Mouse (Mus musculus) neural tube, embryonic 13.5 days (tissue): ENCODE data around the gene Olfml3. TPM values are rescaled to one million over a fixed set of nuclear protein-coding genes. Genes with fewer than 3 reads are reported as not detected.

Source experiments
- ATAC-seq: fragments of 200-750 bp; cut with Nextera tagmentation; 2 replicates; pipeline ENCODE4 v1.8.0; 2017; ENCODE audit warnings: low read depth, mild to moderate bottlenecking, moderate TSS enrichment, moderate library complexity
- H3K27ac ChIP-seq: fragments of 300-500 bp; sonication (generic); replicated peaks from 2 replicates; pipeline ENCODE4 v1.5.1; 2015; ENCODE audit warnings: moderate library complexity, mild to moderate bottlenecking, inconsistent platforms
- H3K27me3 ChIP-seq: fragments of 300-500 bp; sonication (generic); 2 replicates; pipeline ENCODE4 v1.6.1; 2015; ENCODE audit warnings: mild to moderate bottlenecking, inconsistent platforms
- H3K36me3 ChIP-seq: fragments of 300-500 bp; sonication (generic); 2 replicates; pipeline ENCODE4 v1.6.1; 2015; ENCODE audit warnings: mild to moderate bottlenecking, inconsistent platforms
- H3K4me1 ChIP-seq: fragments of 300-500 bp; sonication (generic); replicated peaks from 2 replicates; pipeline ENCODE4 v1.6.1; 2015; ENCODE audit warnings: inconsistent platforms
- H3K4me2 ChIP-seq: fragments of 300-500 bp; sonication (generic); 2 replicates; pipeline ENCODE4 v1.6.1; 2015; ENCODE audit warnings: inconsistent platforms, mild to moderate bottlenecking, moderate library complexity
- H3K4me3 ChIP-seq: fragments of 300-500 bp; sonication (generic); 2 replicates; pipeline ENCODE4 v1.5.1; 2015; ENCODE audit warnings: mild to moderate bottlenecking, inconsistent platforms
- H3K9ac ChIP-seq: fragments of 300-500 bp; sonication (generic); 2 replicates; pipeline ENCODE4 v1.6.1; 2015; ENCODE audit warnings: moderate library complexity, mild to moderate bottlenecking, inconsistent platforms
- H3K9me3 ChIP-seq: fragments of 300-500 bp; sonication (generic); 2 replicates; pipeline ENCODE4 v1.6.1; 2016; ENCODE audit warnings: inconsistent platforms
- WGBS: fragments of 180-500 bp; shearing (Covaris S2); methylation state at CpG from one replicate; pipeline ENCODE4 v1.1.7; 2015; 5-methylcytosine and 5-hydroxymethylcytosine counted together
- polyA plus RNA-seq: library from polyadenylated mRNA; unstranded; fragments of >200 nt; fragmentation: Nextera tagmentation; extraction: Ambion mirVana; gene quantifications from 2 replicates; pipeline ENCODE4 v1.2.1, GENCODE M21; 2015

Gene Olfml3
- polyA plus RNA-seq, 1 experiment from 2014 or later, result 14.2 TPM

- Histone ChIP-seq H3K4me1 (peaks cover 4% of the 10 kb centered on the region), H3K4me3 (no peak overlapping the region), H3K9ac (no peak overlapping the region), H3K27me3 (0 out of 2 replicates have a peak, but pooled peaks cover 4% of the 10 kb centered on the region), H3K4me2 (no peak overlapping the region), H3K27ac (no peak overlapping the region), H3K36me3 (no peaks in the 10 kb centered on the region), H3K9me3 (no peaks in the 10 kb centered on the region)
- WGBS, result 79% methylated on average over 1 of the region's 1 CpGs
- ATAC-seq, result no peak
These were observed 48.8 kb downstream of the Olfml3 start for GRCm38 (mm10) chr3:103689043-103689442.

GRCm38 (mm10) chr3:103683966-103684319 is 53.9 kb downstream of the Olfml3 start:
- Histone ChIP-seq H3K9me3 (no peaks in the 10 kb centered on the region), H3K4me3 (no peak overlapping the region), H3K27ac (no peak overlapping the region), H3K4me2 (peak overlapping the region; percentile 46; the same call in 1 of the 2 replicates), H3K27me3 (0 out of 2 replicates have a peak, but pooled peaks cover 4% of the 10 kb centered on the region), H3K4me1 (peaks cover 25% of the 10 kb centered on the region), H3K36me3 (no peaks in the 10 kb centered on the region), H3K9ac (peak overlapping the region; percentile 10; the same call in 1 of the 2 replicates)
- ATAC-seq, result no peak
- 38% methylated on average over 5 of the region's 5 CpGs for WGBS

GRCm38 (mm10) chr3:103683234-103683965 is 54.4 kb downstream of the Olfml3 start:
- peaks cover 30% of the 10 kb centered on the region for H3K4me1 ChIP-seq
- 0 out of 2 replicates have a peak, but pooled peaks cover 4% of the 10 kb centered on the region for H3K27me3 ChIP-seq
- H3K4me3 ChIP-seq, result peak overlapping the region; percentile 18
- peak overlapping the region; percentile 10; the same call in 1 of the 2 replicates for H3K9ac ChIP-seq
- no peaks in the 10 kb centered on the region for H3K9me3 ChIP-seq
- peak; percentile 62 for ATAC-seq
- H3K27ac ChIP-seq, result peak overlapping the region; percentile 24; the same call in 1 of the 2 replicates
- peak overlapping the region; percentile 46 for H3K4me2 ChIP-seq
- H3K36me3 ChIP-seq, result no peaks in the 10 kb centered on the region
- 1% methylated on average over 21 of the region's 21 CpGs for WGBS

- Histone ChIP-seq H3K4me3 (no peak overlapping the region), H3K9me3 (no peaks in the 10 kb centered on the region), H3K27me3 (0 out of 2 replicates have a peak, but pooled peaks cover 4% of the 10 kb centered on the region), H3K27ac (no peak overlapping the region), H3K4me2 (no peak overlapping the region), H3K9ac (no peak overlapping the region), H3K4me1 (peaks cover 30% of the 10 kb centered on the region), H3K36me3 (no peaks in the 10 kb centered on the region)
- no peak for ATAC-seq
- 50% methylated on average over 4 of the region's 4 CpGs for WGBS
These were observed 55.3 kb downstream of the Olfml3 start for GRCm38 (mm10) chr3:103682473-103682872.

- Histone ChIP-seq H3K36me3 (no peaks in the 10 kb centered on the region), H3K4me2 (no peak overlapping the region), H3K27ac (no peak overlapping the region), H3K4me3 (no peak overlapping the region), H3K27me3 (no peaks in the 10 kb centered on the region), H3K9ac (no peak overlapping the region), H3K4me1 (peaks cover 24% of the 10 kb centered on the region), H3K9me3 (no peaks in the 10 kb centered on the region)
- WGBS, result 19% methylated on average over 6 of the region's 6 CpGs
- no peak for ATAC-seq
These were observed 59.0 kb downstream of the Olfml3 start for GRCm38 (mm10) chr3:103678811-103679210.

GRCm38 (mm10) chr3:103672716-103673115 is 65.1 kb downstream of the Olfml3 start:
- no peak overlapping the region for H3K9ac ChIP-seq
- H3K27me3 ChIP-seq, result no peaks in the 10 kb centered on the region
- ATAC-seq, result no peak
- H3K4me1 ChIP-seq, result peaks cover 5% of the 10 kb centered on the region; the same call in 1 of the 2 replicates
- no peak overlapping the region for H3K27ac ChIP-seq
- no peaks in the 10 kb centered on the region for H3K9me3 ChIP-seq
- H3K4me3 ChIP-seq, result no peak overlapping the region
- H3K4me2 ChIP-seq, result no peak overlapping the region
- 84% methylated on average over 7 of the region's 7 CpGs for WGBS
- H3K36me3 ChIP-seq, result no peaks in the 10 kb centered on the region

Other genes with a start within 250 kb of the Olfml3 start
- 9.3 and 11.8 TPM in 2 replicates for gene Syt6, start 162.8 kb downstream of the Olfml3 start, polyA plus RNA-seq
- 0.11 TPM in 1 of 2 replicates, not detected in the other for gene Atg4a-ps, start 91.9 kb downstream of the Olfml3 start, polyA plus RNA-seq
- not detected in 2 replicates for gene Gm10964, start 1.4 kb upstream of the Olfml3 start, polyA plus RNA-seq
- 10.6 and 11.7 TPM in 2 replicates for gene Hipk1, start 53.6 kb upstream of the Olfml3 start, polyA plus RNA-seq
- 17.2 and 24.6 TPM in 2 replicates for gene Dclre1b, start 71.4 kb upstream of the Olfml3 start, polyA plus RNA-seq
- gene Ap4b1, start 71.5 kb upstream of the Olfml3 start, polyA plus RNA-seq, result 23.3 and 23.9 TPM in 2 replicates
- 0.21 and 0.54 TPM in 2 replicates for gene Gm43064, start 71.6 kb upstream of the Olfml3 start, polyA plus RNA-seq
- gene Bcl2l15, start 94.6 kb upstream of the Olfml3 start, polyA plus RNA-seq, result 0.50 and 0.79 TPM in 2 replicates
- 0.39 and 0.70 TPM in 2 replicates for gene Ptpn22, start 121.8 kb upstream of the Olfml3 start, polyA plus RNA-seq
- 19.4 and 19.8 TPM in 2 replicates for gene Rsbn1, start 176.1 kb upstream of the Olfml3 start, polyA plus RNA-seq
- 28.6 and 30.4 TPM in 2 replicates for gene Phtf1, start 230.1 kb upstream of the Olfml3 start, polyA plus RNA-seq